ENCODE assay signal across 27 mouse cellular contexts in genomic region chr1:106049036-106049435, GRCm38 (mm10). TPM values are rescaled to one million over a fixed set of nuclear protein-coding genes. Genes with fewer than 3 reads are reported as not detected.
DNase-seq lines count a peak whose midpoint lies in the region; ATAC-seq lines count a peak whose summit lies in the region.
"Had no signal": no experiment of that assay in that cellular context is flagged by ENCODE, and none has a peak within 500 bp of the region (broad histone marks: within the 10 kb centered on the region; RNA-seq: fewer than 3 reads in every experiment).

No protein-coding gene starts in this region.

- DNase-seq in heart, embryonic 10.5 days (ENCODE audit: low spot score), result peak; percentile 61
- DNase-seq in heart, postnatal 14 days, result no peak
- peak; percentile 64 for DNase-seq in midbrain, embryonic 11.5 days (ENCODE audit: low spot score, missing footprints)
- DNase-seq in midbrain, embryonic 14.5 days, result no peak
- peak; percentile 11 for DNase-seq in limb, embryonic 10.5 days (ENCODE audit: low spot score)
- DNase-seq: adrenal gland, postnatal 10 days; adrenal gland, postnatal 36 days; B cell, adult 2 months; cerebellum, adult 18-20 months; cerebellum, adult 9-10 months; cerebellum, postnatal 14 days; forebrain, postnatal 0 days; gastrocnemius, adult 2 months; gastrocnemius, postnatal 14 days; heart, adult 18-20 months; heart, postnatal 36 days had no signal

- H3K36me3 ChIP-seq in heart, embryonic 10.5 days, result no peaks in the 10 kb centered on the region
- H3K36me3 ChIP-seq in midbrain, embryonic 11.5 days (ENCODE audit: control insufficient read depth, insufficient read depth, low read length), result no peaks in the 10 kb centered on the region
- no peaks in the 10 kb centered on the region for H3K36me3 ChIP-seq in midbrain, embryonic 14.5 days (ENCODE audit: control insufficient read depth, insufficient read depth, low read length)
- no peaks in the 10 kb centered on the region for H3K36me3 ChIP-seq in limb, embryonic 10.5 days
- no peaks in the 10 kb centered on the region for H3K36me3 ChIP-seq in kidney, embryonic 16.5 days (ENCODE audit: insufficient read depth, low read length)
- H3K36me3 ChIP-seq: embryonic facial prominence, embryonic 12.5 days; embryonic facial prominence, embryonic 15.5 days; G1E; hindbrain, embryonic 10.5 days; hindbrain, embryonic 13.5 days had no signal

- 98% methylated on average over 6 of the region's 6 CpGs for WGBS in heart, embryonic 10.5 days
- WGBS in midbrain, embryonic 11.5 days, result 90% methylated on average over 6 of the region's 6 CpGs
- WGBS in midbrain, embryonic 14.5 days, result 97% methylated on average over 6 of the region's 6 CpGs
- WGBS in limb, embryonic 10.5 days, result 98% methylated on average over 6 of the region's 6 CpGs
- WGBS in kidney, embryonic 16.5 days, result 94% methylated on average over 6 of the region's 6 CpGs

- H3K4me1 ChIP-seq in heart, embryonic 10.5 days, result no peaks in the 10 kb centered on the region
- H3K4me1 ChIP-seq in midbrain, embryonic 11.5 days (ENCODE audit: control insufficient read depth, insufficient read depth, low read length), result no peaks in the 10 kb centered on the region
- no peaks in the 10 kb centered on the region for H3K4me1 ChIP-seq in midbrain, embryonic 14.5 days (ENCODE audit: control insufficient read depth, insufficient read depth, low read length)
- no peaks in the 10 kb centered on the region for H3K4me1 ChIP-seq in limb, embryonic 10.5 days
- H3K4me1 ChIP-seq in kidney, embryonic 16.5 days (ENCODE audit: insufficient read depth, low read length), result no peaks in the 10 kb centered on the region
- H3K4me1 ChIP-seq: embryonic facial prominence, embryonic 12.5 days; embryonic facial prominence, embryonic 15.5 days; hindbrain, embryonic 10.5 days; hindbrain, embryonic 13.5 days had no signal

- H3K27ac ChIP-seq in heart, embryonic 10.5 days, result no peak overlapping the region
- no peak overlapping the region for H3K27ac ChIP-seq in midbrain, embryonic 11.5 days (ENCODE audit: low read depth, low read length)
- no peak overlapping the region for H3K27ac ChIP-seq in midbrain, embryonic 14.5 days (replicated peaks; ENCODE audit: low read depth, low read length)
- H3K27ac ChIP-seq in limb, embryonic 10.5 days, result no peak overlapping the region
- H3K27ac ChIP-seq in kidney, embryonic 16.5 days (ENCODE audit: low read length), result no peak overlapping the region
- H3K27ac ChIP-seq: embryonic facial prominence, embryonic 12.5 days; embryonic facial prominence, embryonic 15.5 days; gastrocnemius, adult 2 months; hindbrain, embryonic 10.5 days; hindbrain, embryonic 13.5 days had no signal

- ATAC-seq in midbrain, embryonic 11.5 days (ENCODE audit: low FRiP score), result no peak
- ATAC-seq in midbrain, embryonic 14.5 days (ENCODE audit: low FRiP score, low TSS enrichment), result no peak
- no peak for ATAC-seq in kidney, embryonic 16.5 days (ENCODE audit: low FRiP score, low TSS enrichment)
- ATAC-seq: forebrain, embryonic 14.5 days; forebrain, postnatal 0 days; hindbrain, embryonic 16.5 days; Patski had no signal

- no peak overlapping the region for H3K4me3 ChIP-seq in heart, embryonic 10.5 days
- H3K4me3 ChIP-seq in midbrain, embryonic 11.5 days (ENCODE audit: low read depth, low read length), result no peak overlapping the region
- no peak overlapping the region for H3K4me3 ChIP-seq in midbrain, embryonic 14.5 days (replicated peaks; ENCODE audit: low read depth, low read length)
- H3K4me3 ChIP-seq in limb, embryonic 10.5 days, result no peak overlapping the region
- H3K4me3 ChIP-seq in kidney, embryonic 16.5 days (ENCODE audit: low read length), result no peak overlapping the region
- H3K4me3 ChIP-seq: embryonic facial prominence, embryonic 12.5 days; embryonic facial prominence, embryonic 15.5 days; gastrocnemius, adult 2 months; hindbrain, embryonic 10.5 days; hindbrain, embryonic 13.5 days had no signal

- H3K27me3 ChIP-seq in heart, embryonic 10.5 days (ENCODE audit: insufficient read depth, poor library complexity, severe bottlenecking), result no peaks in the 10 kb centered on the region
- no peaks in the 10 kb centered on the region for H3K27me3 ChIP-seq in midbrain, embryonic 11.5 days (ENCODE audit: control insufficient read depth, insufficient read depth, low read length)
- no peaks in the 10 kb centered on the region for H3K27me3 ChIP-seq in midbrain, embryonic 14.5 days (ENCODE audit: control insufficient read depth, insufficient read depth, low read length)
- H3K27me3 ChIP-seq in limb, embryonic 10.5 days (ENCODE audit: low read depth, poor library complexity, severe bottlenecking), result no peaks in the 10 kb centered on the region
- H3K27me3 ChIP-seq in kidney, embryonic 16.5 days (ENCODE audit: insufficient read depth, low read length), result no peaks in the 10 kb centered on the region
- H3K27me3 ChIP-seq: CH12.LX; embryonic facial prominence, embryonic 12.5 days; embryonic facial prominence, embryonic 15.5 days; hindbrain, embryonic 13.5 days; Patski had no signal

- H3K4me2 ChIP-seq in midbrain, embryonic 11.5 days, result no peak overlapping the region
- no peak overlapping the region for H3K4me2 ChIP-seq in midbrain, embryonic 14.5 days (ENCODE audit: low read length)
- H3K4me2 ChIP-seq in kidney, embryonic 16.5 days (replicated peaks; ENCODE audit: low read depth, low read length), result no peak overlapping the region
- H3K4me2 ChIP-seq: embryonic facial prominence, embryonic 12.5 days; embryonic facial prominence, embryonic 15.5 days; heart, embryonic 11.5 days; hindbrain, embryonic 13.5 days had no signal

- H3K9ac ChIP-seq in midbrain, embryonic 11.5 days (ENCODE audit: low read length), result no peak overlapping the region
- no peak overlapping the region for H3K9ac ChIP-seq in midbrain, embryonic 14.5 days (replicated peaks; ENCODE audit: low read length)
- H3K9ac ChIP-seq in kidney, embryonic 16.5 days (replicated peaks; ENCODE audit: low read length), result no peak overlapping the region
- H3K9ac ChIP-seq: embryonic facial prominence, embryonic 12.5 days; embryonic facial prominence, embryonic 15.5 days; forebrain, postnatal 0 days; hindbrain, embryonic 13.5 days had no signal

- intact Hi-C loops in heart, postnatal 14 days (cut with DNase I), result no loop called here

- no peaks in the 10 kb centered on the region for H3K9me3 ChIP-seq in heart, embryonic 10.5 days
- H3K9me3 ChIP-seq in midbrain, embryonic 11.5 days (ENCODE audit: control insufficient read depth, low read length), result no peaks in the 10 kb centered on the region
- H3K9me3 ChIP-seq in midbrain, embryonic 14.5 days (ENCODE audit: control insufficient read depth, low read length), result no peaks in the 10 kb centered on the region
- H3K9me3 ChIP-seq in limb, embryonic 10.5 days (replicated peaks), result no peaks in the 10 kb centered on the region
- H3K9me3 ChIP-seq in kidney, embryonic 16.5 days (ENCODE audit: low read length), result no peaks in the 10 kb centered on the region
- H3K9me3 ChIP-seq: embryonic facial prominence, embryonic 12.5 days; embryonic facial prominence, embryonic 15.5 days; G1E; hindbrain, embryonic 10.5 days; hindbrain, embryonic 13.5 days had no signal

RNA-seq across cellular contexts. Expression of gene Zcchc2, which starts 58.8 kb away (rescaled TPM):
- polyA plus RNA-seq in heart, embryonic 10.5 days (2016; fragmentation: Nextera tagmentation; extraction: Ambion mirVana), result 1.8 and 2.4 TPM in 2 replicates
- total RNA-seq in heart, postnatal 14 days (2021), result 10 to 100 TPM in 1 of 2 experiments, 1 to 10 TPM in 1; 8.6 to 10.4 TPM
- 1.7 and 1.8 TPM in 2 replicates for polyA plus RNA-seq in midbrain, embryonic 11.5 days (2014; fragmentation: Nextera tagmentation; extraction: Ambion mirVana)
- 2.6 and 2.8 TPM in 2 replicates for polyA plus RNA-seq in midbrain, embryonic 14.5 days (2014; fragmentation: Nextera tagmentation; extraction: Ambion mirVana)
- 1.4 TPM in 2 replicates for polyA plus RNA-seq in limb, embryonic 10.5 days (2016; fragmentation: Nextera tagmentation; extraction: Ambion mirVana)
- polyA plus RNA-seq in kidney, embryonic 16.5 days (2015; fragmentation: Nextera tagmentation; extraction: Ambion mirVana), result 3.0 and 3.8 TPM in 2 replicates

Comparison
In these comparisons a context has a peak if more than half of its experiments do, and no peak if none do; other contexts are left out.
1. DNase-seq: peak in heart, embryonic 10.5 days (single experiment), midbrain, embryonic 11.5 days (single experiment) and limb, embryonic 10.5 days (single experiment); none in heart, postnatal 14 days (0 of 2) and midbrain, embryonic 14.5 days (single experiment).